Mouse (Mus musculus): ENCODE results near the gene Palm. TPM values are rescaled to one million over a fixed set of nuclear protein-coding genes. Genes with fewer than 3 reads are reported as not detected.

Palm gene
- polyA plus RNA-seq, 1 experiment from 2014 or later: 9.2 TPM

GRCm38 (mm10) chr10:79832786-79833181 lies 39.4 kb downstream of the Palm start:
- Histone ChIP-seq H3K36me3 (replicated peaks; ENCODE audit: insufficient read depth, low read length) (no peaks in the 10 kb centered on the region), H3K27me3 (ENCODE audit: insufficient read depth, low read length) (no peaks in the 10 kb centered on the region), H3K4me1 (ENCODE audit: insufficient read depth) (no peaks in the 10 kb centered on the region), H3K4me2 (ENCODE audit: low read depth, low read length) (no peak overlapping the region), H3K9me3 (ENCODE audit: low read length) (no peaks in the 10 kb centered on the region), H3K9ac (replicated peaks) (no peak overlapping the region), H3K4me3 (ENCODE audit: low read depth, low read length) (no peak overlapping the region), H3K27ac (ENCODE audit: low read depth) (no peak overlapping the region)
- DNase-seq (no peak), ATAC-seq (no peak)
- 54% methylated on average over 9 of the region's 9 CpGs for WGBS (ENCODE audit: insufficient replicate concordance)
- TF ChIP-seq EP300 (IDR thresholded peaks at IDR 0.05; ENCODE audit: low read depth) (no peak), CTCF (IDR thresholded peaks at IDR 0.05; ENCODE audit: low read depth) (no peak)

GRCm38 (mm10) chr10:79834769-79835398 lies 41.5 kb downstream of the Palm start:
- TF ChIP-seq EP300 (IDR thresholded peaks at IDR 0.05; ENCODE audit: low read depth) (no peak), CTCF (IDR thresholded peaks at IDR 0.05; ENCODE audit: low read depth) (peak; percentile 96)
- 24% methylated on average over 9 of the region's 9 CpGs for WGBS (ENCODE audit: insufficient replicate concordance)

GRCm38 (mm10) chr10:79836918-79837317 lies 43.5 kb downstream of the Palm start:
- Histone ChIP-seq H3K9me3 (ENCODE audit: low read length) (no peaks in the 10 kb centered on the region), H3K27me3 (ENCODE audit: insufficient read depth, low read length) (no peaks in the 10 kb centered on the region), H3K36me3 (replicated peaks; ENCODE audit: insufficient read depth, low read length) (no peaks in the 10 kb centered on the region), H3K4me2 (ENCODE audit: low read depth, low read length) (no peak overlapping the region), H3K4me1 (ENCODE audit: insufficient read depth) (peaks cover 3% of the 10 kb centered on the region; the same call in 1 of the 2 replicates), H3K27ac (ENCODE audit: low read depth) (no peak overlapping the region), H3K4me3 (ENCODE audit: low read depth, low read length) (no peak overlapping the region), H3K9ac (replicated peaks) (no peak overlapping the region)
- WGBS (ENCODE audit: insufficient replicate concordance): 89% methylated on average over 3 of the region's 3 CpGs
- peak; percentile 39 for TF ChIP-seq CTCF (IDR thresholded peaks at IDR 0.05; ENCODE audit: low read depth)
- no peak for TF ChIP-seq EP300 (IDR thresholded peaks at IDR 0.05; ENCODE audit: low read depth)
- DNase-seq (no peak), ATAC-seq (no peak)

More at GRCm38 (mm10) chr10:79834769-79835398, 41.5 kb downstream of the Palm start:
- Histone ChIP-seq H3K36me3 (replicated peaks; ENCODE audit: insufficient read depth, low read length) (no peaks in the 10 kb centered on the region), H3K4me2 (ENCODE audit: low read depth, low read length) (no peak overlapping the region), H3K27ac (ENCODE audit: low read depth) (no peak overlapping the region), H3K4me3 (ENCODE audit: low read depth, low read length) (no peak overlapping the region), H3K27me3 (ENCODE audit: insufficient read depth, low read length) (no peaks in the 10 kb centered on the region), H3K4me1 (ENCODE audit: insufficient read depth) (no peaks in the 10 kb centered on the region), H3K9ac (replicated peaks) (no peak overlapping the region), H3K9me3 (ENCODE audit: low read length) (no peaks in the 10 kb centered on the region)
- ATAC-seq: peak; percentile 38; the same call in 1 of the 2 replicates
- DNase-seq: peak; percentile 83

GRCm38 (mm10) chr10:79838151-79838550 lies 44.8 kb downstream of the Palm start:
- peaks cover 3% of the 10 kb centered on the region; the same call in 1 of the 2 replicates for H3K4me1 ChIP-seq (ENCODE audit: insufficient read depth)
- ATAC-seq (no peak), DNase-seq (no peak)
- no peaks in the 10 kb centered on the region for H3K27me3 ChIP-seq (ENCODE audit: insufficient read depth, low read length)
- no peak overlapping the region for H3K4me3 ChIP-seq (ENCODE audit: low read depth, low read length)
- 26% methylated on average over 2 of the region's 2 CpGs for WGBS (ENCODE audit: insufficient replicate concordance)
- H3K36me3 ChIP-seq (replicated peaks; ENCODE audit: insufficient read depth, low read length): no peaks in the 10 kb centered on the region
- no peaks in the 10 kb centered on the region for H3K9me3 ChIP-seq (ENCODE audit: low read length)
- H3K27ac ChIP-seq (ENCODE audit: low read depth): no peak overlapping the region
- H3K9ac ChIP-seq (replicated peaks): no peak overlapping the region
- TF ChIP-seq CTCF (IDR thresholded peaks at IDR 0.05; ENCODE audit: low read depth) (no peak), EP300 (IDR thresholded peaks at IDR 0.05; ENCODE audit: low read depth) (no peak)
- H3K4me2 ChIP-seq (ENCODE audit: low read depth, low read length): no peak overlapping the region

- no peaks in the 10 kb centered on the region for H3K9me3 ChIP-seq (ENCODE audit: low read length)
- H3K27ac ChIP-seq (ENCODE audit: low read depth): no peak overlapping the region
- WGBS (ENCODE audit: insufficient replicate concordance): 78% methylated on average over 3 of the region's 3 CpGs
- no peak for TF ChIP-seq CTCF (IDR thresholded peaks at IDR 0.05; ENCODE audit: low read depth)
- no peak for TF ChIP-seq EP300 (IDR thresholded peaks at IDR 0.05; ENCODE audit: low read depth)
- peaks cover 3% of the 10 kb centered on the region; the same call in 1 of the 2 replicates for H3K4me1 ChIP-seq (ENCODE audit: insufficient read depth)
- H3K9ac ChIP-seq (replicated peaks): no peak overlapping the region
- DNase-seq: no peak
- no peak overlapping the region for H3K4me2 ChIP-seq (ENCODE audit: low read depth, low read length)
- no peak for ATAC-seq
- no peaks in the 10 kb centered on the region for H3K36me3 ChIP-seq (replicated peaks; ENCODE audit: insufficient read depth, low read length)
- no peaks in the 10 kb centered on the region for H3K27me3 ChIP-seq (ENCODE audit: insufficient read depth, low read length)
- no peak overlapping the region for H3K4me3 ChIP-seq (ENCODE audit: low read depth, low read length)
Measured at GRCm38 (mm10) chr10:79840091-79840490, 46.7 kb downstream of the Palm start.

GRCm38 (mm10) chr10:79840644-79841551 lies 47.5 kb downstream of the Palm start:
- Histone ChIP-seq H3K4me1 (ENCODE audit: insufficient read depth) (peaks cover 3% of the 10 kb centered on the region; the same call in 1 of the 2 replicates), H3K27me3 (ENCODE audit: insufficient read depth, low read length) (no peaks in the 10 kb centered on the region), H3K36me3 (replicated peaks; ENCODE audit: insufficient read depth, low read length) (no peaks in the 10 kb centered on the region), H3K9me3 (ENCODE audit: low read length) (no peaks in the 10 kb centered on the region), H3K27ac (ENCODE audit: low read depth) (peak overlapping the region; percentile 53), H3K4me3 (ENCODE audit: low read depth, low read length) (peak overlapping the region; percentile 41), H3K9ac (replicated peaks) (peak overlapping the region; percentile 26), H3K4me2 (ENCODE audit: low read depth, low read length) (peak overlapping the region; percentile 79)
- DNase-seq (no peak), ATAC-seq (peak; percentile 72)
- under 1% methylated on average over 24 of the region's 24 CpGs for WGBS (ENCODE audit: insufficient replicate concordance)
- TF ChIP-seq EP300 (IDR thresholded peaks at IDR 0.05; ENCODE audit: low read depth): no peak
- peak; percentile 16; the same call in 1 of the 2 replicates for TF ChIP-seq CTCF (IDR thresholded peaks at IDR 0.05; ENCODE audit: low read depth)
